Mouse (Mus musculus): Measurements from ENCODE around the gene Men1.

The Men1 gene

DNA sequence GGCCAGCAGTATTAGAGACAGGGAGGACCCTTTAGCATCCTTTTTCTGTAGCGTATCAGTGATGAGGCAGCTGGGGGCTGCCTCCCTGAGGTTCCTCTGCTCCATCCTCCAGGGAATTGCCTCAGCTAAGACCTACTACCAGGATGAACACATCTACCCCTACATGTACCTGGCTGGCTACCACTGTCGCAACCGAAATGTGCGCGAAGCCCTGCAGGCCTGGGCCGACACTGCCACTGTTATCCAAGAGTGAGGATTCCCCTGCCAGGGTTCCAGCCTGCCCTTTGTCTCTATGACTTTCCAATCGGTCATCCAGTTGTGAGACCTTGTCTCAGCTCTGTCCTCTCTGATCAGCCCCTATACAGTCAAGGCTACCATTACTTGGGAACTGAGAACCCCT lies 3.4 kb downstream of the Men1 start:
- in situ Hi-C loops (cut with MseI, MboI): no loop called here

DNA sequence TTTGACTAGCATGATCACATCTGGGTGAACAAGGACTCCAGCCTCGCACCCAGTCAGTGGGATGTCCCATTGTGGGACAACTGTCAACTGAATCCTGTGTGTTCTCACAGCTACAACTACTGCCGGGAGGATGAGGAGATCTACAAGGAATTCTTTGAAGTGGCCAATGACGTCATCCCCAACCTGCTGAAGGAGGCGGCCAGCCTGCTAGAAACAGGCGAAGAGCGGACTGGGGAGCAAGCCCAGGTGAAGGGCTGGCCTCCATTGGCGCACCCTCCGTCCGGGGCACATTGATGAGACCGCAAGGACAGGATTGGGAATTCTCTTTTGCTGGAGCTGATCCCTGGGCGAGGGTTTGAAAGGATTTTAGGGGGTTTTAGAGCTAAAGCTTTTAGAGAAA lies 3.9 kb downstream of the Men1 start:
- in situ Hi-C loops (cut with MseI, MboI): no loop called here

DNA sequence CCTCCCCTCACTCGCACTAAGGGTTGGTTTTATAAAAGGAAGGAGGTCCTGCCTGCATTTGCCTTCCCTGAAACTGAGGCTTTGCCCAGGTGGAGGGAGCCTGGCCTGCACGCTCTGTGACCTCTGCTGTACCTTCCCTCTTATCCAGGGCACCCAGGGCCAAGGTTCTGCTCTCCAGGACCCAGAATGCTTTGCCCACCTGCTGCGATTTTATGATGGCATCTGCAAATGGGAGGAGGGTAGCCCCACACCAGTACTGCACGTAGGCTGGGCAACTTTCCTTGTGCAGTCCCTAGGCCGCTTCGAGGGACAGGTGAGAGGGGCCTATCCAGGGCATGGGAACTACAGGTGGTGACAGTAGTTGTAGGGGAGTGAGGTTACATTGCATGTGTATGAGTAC lies 4.4 kb downstream of the Men1 start:
- in situ Hi-C loops (cut with MseI, MboI): no loop called here

GRCm38 (mm10) chr19:6339890-6340504 lies 5.2 kb downstream of the Men1 start:
- in situ Hi-C loops (cut with MseI, MboI): no loop called here

- in situ Hi-C loops (cut with MseI, MboI): no loop called here
Observed at GRCm38 (mm10) chr19:6340524-6341452, 6.0 kb downstream of the Men1 start, which contains the start of gene Map4k2. Gene Map4k2, plus strand, starts transcription at chr19:6341135.

DNA sequence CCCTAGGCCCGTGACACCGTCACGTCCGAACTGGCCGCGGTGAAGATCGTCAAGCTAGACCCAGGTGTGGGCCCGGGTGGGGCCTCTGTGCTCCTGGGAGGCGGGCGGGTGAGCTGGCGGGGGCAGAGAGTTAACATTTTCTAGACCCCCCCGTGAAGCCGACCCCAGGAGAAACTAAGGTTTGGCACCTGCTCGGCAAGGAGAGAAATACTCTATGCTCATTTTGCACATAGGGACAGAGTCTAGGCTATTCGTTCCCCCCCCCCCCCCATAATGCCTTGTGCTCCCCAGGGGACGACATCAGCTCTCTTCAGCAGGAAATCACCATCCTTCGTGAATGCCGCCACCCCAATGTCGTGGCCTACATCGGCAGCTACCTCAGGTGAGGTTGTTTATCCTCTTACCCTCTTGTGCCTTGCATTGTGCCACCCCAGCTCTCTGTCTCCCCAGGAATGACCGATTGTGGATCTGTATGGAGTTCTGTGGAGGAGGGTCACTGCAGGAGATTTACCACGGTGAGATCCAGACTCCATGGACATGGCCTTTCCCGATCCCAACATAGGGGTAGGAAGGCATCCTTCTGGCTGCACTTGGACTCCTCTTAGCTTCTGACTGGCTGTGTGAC lies 6.8 kb downstream of the Men1 start:
- in situ Hi-C loops (cut with MseI, MboI): no loop called here

DNA sequence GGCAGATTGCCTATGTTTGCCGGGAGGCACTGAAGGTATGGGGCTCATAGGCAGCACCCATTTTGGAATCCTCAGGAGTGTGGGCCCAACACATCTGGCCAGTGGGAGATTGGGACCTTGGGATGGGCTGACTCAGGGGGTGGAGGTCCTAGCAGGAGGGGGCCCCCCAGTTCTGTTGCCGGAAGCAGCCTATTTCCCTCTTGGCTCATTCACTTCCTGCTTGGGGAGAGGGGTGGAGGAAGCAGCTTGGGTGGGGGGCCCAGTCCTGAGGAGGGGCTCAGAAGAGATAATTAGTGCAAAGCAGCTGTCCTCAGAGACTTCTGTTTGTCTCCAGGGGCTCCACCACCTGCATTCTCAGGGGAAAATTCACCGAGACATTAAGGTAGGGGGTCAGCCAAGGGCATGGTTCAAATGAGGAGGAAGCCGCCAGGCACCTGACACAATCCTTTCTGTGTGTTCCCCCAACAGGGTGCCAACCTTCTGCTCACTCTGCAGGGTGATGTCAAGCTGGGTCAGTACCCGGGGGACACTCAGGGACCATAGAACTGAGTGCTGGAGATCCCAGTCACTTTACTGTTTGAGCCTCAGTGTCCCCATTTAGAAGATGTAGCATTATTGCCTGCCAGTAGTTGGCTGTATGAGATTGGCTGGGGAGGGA lies 7.6 kb downstream of the Men1 start:
- in situ Hi-C loops (cut with MseI, MboI): no loop called here

GRCm38 (mm10) chr19:6343066-6343925 lies 8.5 kb downstream of the Men1 start:
- in situ Hi-C loops (cut with MseI, MboI): no loop called here

- in situ Hi-C loops (cut with MseI, MboI): no loop called here
Observed at GRCm38 (mm10) chr19:6343996-6344395, 9.2 kb downstream of the Men1 start.

DNA sequence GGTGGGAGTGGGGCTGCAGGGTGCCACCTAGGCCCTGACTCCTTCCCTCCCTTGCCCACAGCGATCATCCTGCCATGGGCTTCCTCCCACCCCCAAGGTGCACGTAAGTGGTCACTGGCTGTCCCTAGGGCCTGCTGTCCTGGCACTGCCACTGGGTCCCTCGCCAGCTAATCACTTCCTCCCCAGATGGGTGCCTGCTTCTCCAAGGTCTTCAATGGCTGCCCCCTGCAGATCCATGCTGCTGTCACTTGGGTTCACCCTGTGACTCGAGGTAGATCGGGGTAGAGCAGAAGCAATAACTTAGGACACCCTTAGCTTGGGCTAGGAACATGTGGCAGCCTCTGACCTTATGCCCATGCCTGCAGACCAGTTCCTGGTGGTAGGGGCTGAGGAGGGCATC lies 11.2 kb downstream of the Men1 start:
- in situ Hi-C loops (cut with MseI, MboI): no loop called here

DNA sequence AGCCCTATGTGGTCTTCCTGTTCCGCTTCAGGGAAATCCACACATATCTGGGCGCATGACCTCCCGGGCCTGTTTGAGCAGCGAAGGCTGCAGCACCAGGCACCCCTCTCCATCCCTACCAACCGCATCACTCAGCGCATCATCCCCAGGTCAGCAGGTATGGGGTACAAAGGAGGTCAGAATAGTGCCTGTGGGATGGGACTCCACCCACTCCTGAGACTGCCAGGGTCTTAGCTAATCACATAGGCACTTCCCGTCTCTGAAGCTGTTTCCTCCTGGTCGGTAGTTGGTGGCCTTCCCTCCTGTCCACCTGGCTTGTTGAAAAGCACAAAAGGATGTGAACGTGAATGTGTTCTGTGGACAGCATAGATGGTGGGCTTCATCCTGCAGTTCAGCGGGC lies 11.9 kb downstream of the Men1 start:
- in situ Hi-C loops (cut with MseI, MboI): no loop called here

- in situ Hi-C loops (cut with MseI, MboI): no loop called here
Observed at GRCm38 (mm10) chr19:6347615-6348014, 12.8 kb downstream of the Men1 start.

DNA sequence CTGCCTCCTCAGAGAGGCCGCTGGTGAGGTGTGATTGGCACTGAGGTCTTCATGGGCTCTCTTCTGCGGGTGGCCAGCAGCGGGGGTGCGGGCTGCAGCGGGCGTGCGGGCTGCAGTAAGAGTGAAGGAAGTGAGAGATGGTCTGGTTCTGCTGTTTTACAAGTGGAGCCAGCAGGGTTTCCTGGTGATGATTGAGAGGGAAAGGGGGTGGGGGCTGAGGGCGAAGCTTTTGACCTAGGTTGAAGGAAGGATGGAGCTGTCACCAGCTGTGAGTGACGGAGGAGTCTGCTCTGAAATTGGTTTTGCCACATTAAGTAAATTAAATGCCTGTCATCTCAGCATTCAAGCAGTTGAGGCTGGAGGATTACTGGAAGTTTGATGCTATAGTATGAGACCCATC lies 13.9 kb downstream of the Men1 start:
- in situ Hi-C loops (cut with MseI, MboI): no loop called here

DNA sequence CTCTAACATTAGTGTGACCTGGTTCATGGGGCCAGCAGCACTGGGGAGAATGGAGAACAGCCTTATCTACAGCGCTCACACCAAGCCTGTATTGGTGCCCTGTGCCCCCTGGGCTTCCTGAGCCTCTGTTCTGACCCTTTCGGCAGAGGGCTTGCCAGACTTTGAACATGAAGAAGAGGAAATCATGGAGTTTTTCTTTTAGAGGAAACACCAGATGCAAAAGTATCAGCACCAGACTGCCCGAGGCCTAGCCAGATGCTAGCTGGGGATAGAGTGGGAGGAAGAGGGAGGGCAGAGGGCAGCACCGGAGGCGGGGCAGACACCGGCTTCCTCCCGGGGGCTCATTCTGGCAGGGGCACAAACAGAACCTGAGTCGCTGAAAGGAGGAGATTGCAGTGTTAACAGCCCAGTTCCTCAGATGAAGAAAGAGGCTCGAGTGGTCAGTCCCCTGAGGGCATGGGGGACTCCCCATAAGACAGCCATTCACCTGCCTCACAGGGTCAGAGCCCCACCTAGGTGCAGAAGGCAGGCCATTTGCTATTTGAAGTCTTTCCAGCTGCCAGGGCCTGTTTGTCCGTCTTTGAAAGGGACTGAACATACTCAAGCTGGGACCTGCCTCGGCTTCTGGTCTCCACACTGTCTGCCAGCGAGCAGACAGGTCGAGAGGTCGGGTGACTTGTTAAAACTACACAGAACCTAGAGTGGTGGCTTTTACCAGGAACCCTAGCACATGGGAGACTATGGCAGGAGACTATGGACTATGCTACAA lies 14.6 kb downstream of the Men1 start:
- in situ Hi-C loops (cut with MseI, MboI): no loop called here

DNA sequence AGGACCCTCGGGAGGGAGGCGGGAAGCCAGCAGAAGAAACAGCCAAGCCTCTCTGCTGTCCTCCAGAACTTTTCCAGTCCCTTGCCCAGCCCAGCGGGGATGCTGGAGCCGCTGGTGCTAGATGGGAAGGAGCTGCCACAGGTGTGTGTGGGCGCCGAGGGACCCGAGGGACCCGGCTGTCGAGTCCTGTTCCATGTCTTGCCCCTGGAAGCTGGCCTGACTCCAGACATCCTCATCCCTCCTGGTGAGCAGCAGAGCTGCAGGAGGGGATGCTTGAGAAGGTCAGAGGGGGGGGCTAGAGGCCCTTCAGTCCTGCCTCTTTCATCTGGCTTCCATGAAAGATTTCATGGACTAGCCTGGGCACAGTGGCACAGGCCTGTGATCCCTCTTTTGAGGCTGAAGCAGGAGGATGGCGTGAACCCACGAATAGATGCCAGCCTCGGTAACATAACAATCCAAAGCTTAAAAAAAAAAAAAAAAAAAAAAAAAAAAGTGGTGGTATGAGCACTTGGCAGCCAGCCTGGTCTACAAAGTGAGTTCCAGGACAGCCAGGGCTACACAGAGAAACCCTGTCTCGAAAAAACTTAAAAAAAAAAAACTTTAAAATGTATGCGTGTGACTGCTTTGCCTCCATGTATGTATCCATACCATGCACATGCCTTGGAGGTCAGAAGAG lies 16.8 kb downstream of the Men1 start:
- in situ Hi-C loops (cut with MseI, MboI): no loop called here

GRCm38 (mm10) chr19:6352107-6352505 lies 17.3 kb downstream of the Men1 start:
- in situ Hi-C loops (cut with MseI, MboI): no loop called here

DNA sequence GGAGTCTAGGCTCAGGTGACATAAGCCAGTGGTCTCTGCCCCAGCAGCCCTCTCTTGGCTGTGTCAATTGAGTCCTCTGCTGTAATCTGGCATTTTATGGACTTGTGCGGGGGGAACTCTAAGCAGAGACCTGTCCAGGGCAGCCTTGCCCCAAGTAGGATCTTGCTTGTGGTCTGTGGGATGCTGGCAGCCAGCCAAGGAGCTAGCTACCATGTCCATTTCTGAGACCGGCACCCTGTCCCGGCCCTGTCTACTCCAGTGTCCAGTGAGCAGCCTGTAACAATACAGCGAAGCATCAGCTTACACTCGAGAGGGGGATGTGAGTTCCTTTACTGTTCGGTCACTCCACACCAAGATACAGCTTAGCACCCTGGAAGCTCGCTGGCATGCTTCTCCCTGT lies 19.3 kb downstream of the Men1 start:
- in situ Hi-C loops (cut with MseI, MboI): no loop called here

DNA sequence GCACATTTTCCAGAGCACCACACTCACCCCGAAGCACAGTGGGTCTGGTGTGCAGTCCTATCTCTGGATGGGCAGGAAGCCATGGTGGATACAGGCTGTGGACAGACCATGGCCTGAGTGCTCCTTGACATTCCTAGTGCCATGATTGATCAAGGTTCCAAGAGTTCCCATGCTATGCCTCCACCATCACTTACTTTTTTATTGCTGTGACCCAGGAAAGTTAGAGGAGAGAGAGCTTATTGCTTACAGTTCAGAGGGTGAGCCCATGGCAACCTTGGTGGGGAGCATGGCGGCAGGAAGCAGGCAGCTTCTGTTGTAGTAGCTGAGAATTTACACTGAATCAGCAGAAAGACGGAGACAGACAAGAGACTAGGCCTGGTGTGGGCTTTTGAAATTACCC lies 26.5 kb downstream of the Men1 start:
- in situ Hi-C loops (cut with MseI, MboI): no loop called here

DNA sequence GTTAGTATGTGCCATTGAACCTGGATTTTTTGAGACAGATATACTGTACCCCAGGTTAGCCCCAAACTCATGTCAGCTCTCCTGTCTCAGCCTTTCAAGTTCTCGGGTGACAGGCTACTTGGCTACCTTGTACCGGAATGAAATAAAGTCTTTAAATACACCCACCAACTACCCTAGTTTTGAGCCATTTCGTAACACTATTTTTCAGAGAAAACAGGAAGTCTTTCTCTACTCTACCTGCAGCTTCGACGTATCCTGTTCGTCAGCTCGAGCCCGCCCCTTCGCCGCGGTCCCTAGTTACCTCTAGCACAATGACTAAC lies 28.3 kb downstream of the Men1 start:
- in situ Hi-C loops (cut with MseI, MboI): no loop called here

Measured in mouse trophoblast stem cell (cell line).